Mouse (Mus musculus): ENCODE measurements around the gene Slc29a2.

DNA sequence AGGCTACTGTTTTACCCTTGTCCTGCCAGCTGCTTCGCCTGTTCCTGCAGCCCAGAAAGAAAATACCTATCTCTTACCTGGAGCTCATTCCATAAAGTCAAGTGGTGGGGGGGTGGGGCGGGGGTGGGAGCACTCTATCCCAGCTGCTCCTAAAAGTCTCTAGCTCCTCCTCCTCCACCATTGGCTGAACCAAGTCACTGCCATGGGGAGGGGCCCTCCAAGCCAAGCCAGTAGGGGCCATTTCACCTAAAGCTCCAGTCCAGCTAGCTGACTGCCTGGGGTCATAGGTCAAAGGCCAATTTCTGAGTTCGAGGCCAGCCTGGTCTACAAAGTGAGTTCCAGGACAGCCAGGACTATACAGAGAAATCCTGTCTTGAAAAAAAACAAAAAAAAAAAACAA lies 9.0 kb downstream of the Slc29a2 start:
- TF ChIP-seq CTCF (IDR thresholded peaks at IDR 0.05; ENCODE audit: low read depth) (no peak), EP300 (IDR thresholded peaks at IDR 0.05; ENCODE audit: low read depth) (no peak)
